ENCODE assay signal across 8 mouse cellular contexts in genomic region chr4:141958188-141958587, GRCm38 (mm10). TPM values are rescaled to one million over a fixed set of nuclear protein-coding genes. Genes with fewer than 3 reads are reported as not detected.
A peak's percentile ranks its signal among the peaks of the same experiment; 100 is the strongest.
DNase-seq lines count a peak whose midpoint lies in the region; ATAC-seq and TF ChIP-seq lines count a peak whose summit lies in the region.

No protein-coding gene starts in this region.

- peak; percentile 78 for DNase-seq in 416B (ENCODE audit: low read depth)
- peak; percentile 33 for DNase-seq in adrenal gland, adult 8-10 months
- DNase-seq in embryonic facial prominence, embryonic 11.5 days (ENCODE audit: low spot score) = peak; percentile 91
- peak; percentile 63 to 83 for DNase-seq in heart, adult 2 months
- DNase-seq in kidney, adult 2 months = peak; percentile 68
- peak; percentile 41 to 75 for DNase-seq in spleen, postnatal 10 days (ENCODE audit: low spot score in 2 of 2)

- TF ChIP-seq POLR2A in heart, adult 2 months (IDR thresholded peaks at IDR 0.05; ENCODE audit: insufficient read depth, low read depth, low read length) = no peak
- no peak for TF ChIP-seq POLR2A in kidney, adult 2 months (IDR thresholded peaks at IDR 0.05; ENCODE audit: low read depth, low read length)

- no peak overlapping the region for H3K27ac ChIP-seq in embryonic facial prominence, embryonic 11.5 days (replicated peaks; ENCODE audit: low read depth, low read length)
- H3K27ac ChIP-seq in heart, adult 2 months = peak overlapping the region; percentile 30; the same call in 1 of the 2 replicates
- no peak overlapping the region for H3K27ac ChIP-seq in kidney, adult 2 months (ENCODE audit: insufficient read depth, low read depth, low read length)
- no peak overlapping the region for H3K27ac ChIP-seq in limb, embryonic 15.5 days
- no peak overlapping the region for H3K27ac ChIP-seq in midbrain, embryonic 16.5 days (ENCODE audit: low read length)

- no peak overlapping the region for H3K4me3 ChIP-seq in embryonic facial prominence, embryonic 11.5 days (ENCODE audit: low read depth, low read length)
- H3K4me3 ChIP-seq in heart, adult 2 months = no peak overlapping the region
- H3K4me3 ChIP-seq in kidney, adult 2 months (ENCODE audit: insufficient read depth, low read depth, low read length) = no peak overlapping the region
- H3K4me3 ChIP-seq in limb, embryonic 15.5 days = no peak overlapping the region
- H3K4me3 ChIP-seq in midbrain, embryonic 16.5 days (ENCODE audit: low read depth, low read length) = no peak overlapping the region

- no peaks in the 10 kb centered on the region for H3K79me2 ChIP-seq in heart, adult 2 months (replicated peaks; ENCODE audit: control insufficient read depth, insufficient read depth, low read length)

- no peaks in the 10 kb centered on the region for H3K9me3 ChIP-seq in embryonic facial prominence, embryonic 11.5 days (replicated peaks; ENCODE audit: control insufficient read depth, low read length)
- 0 out of 2 replicates have a peak, but pooled peaks cover 5% of the 10 kb centered on the region for H3K9me3 ChIP-seq in limb, embryonic 15.5 days
- 0 out of 2 replicates have a peak, but pooled peaks cover 6% of the 10 kb centered on the region for H3K9me3 ChIP-seq in midbrain, embryonic 16.5 days (replicated peaks; ENCODE audit: control insufficient read depth, low read length, poor library complexity, severe bottlenecking)

- no peaks in the 10 kb centered on the region for H3K4me1 ChIP-seq in embryonic facial prominence, embryonic 11.5 days (ENCODE audit: control insufficient read depth, insufficient read depth, low read length)
- H3K4me1 ChIP-seq in heart, adult 2 months (ENCODE audit: control insufficient read depth, insufficient read depth, low read length) = peaks cover 6% of the 10 kb centered on the region; the same call in 1 of the 2 replicates
- H3K4me1 ChIP-seq in kidney, adult 2 months (ENCODE audit: control insufficient read depth, insufficient read depth, low read length) = no peaks in the 10 kb centered on the region
- H3K4me1 ChIP-seq in limb, embryonic 15.5 days = peaks cover 26% of the 10 kb centered on the region
- H3K4me1 ChIP-seq in midbrain, embryonic 16.5 days (ENCODE audit: control insufficient read depth, insufficient read depth, low read length) = peaks cover 4% of the 10 kb centered on the region; the same call in 1 of the 2 replicates

- 4% methylated on average over 9 of the region's 9 CpGs for whole genome bisulfite sequencing in embryonic facial prominence, embryonic 11.5 days
- WGBS in heart, adult 2 months = 7% methylated on average over 9 of the region's 9 CpGs
- WGBS in kidney, adult 2 months = 4% methylated on average over 9 of the region's 9 CpGs
- 6% methylated on average over 9 of the region's 9 CpGs for WGBS in limb, embryonic 15.5 days
- 6% methylated on average over 9 of the region's 9 CpGs for WGBS in midbrain, embryonic 16.5 days

- no peaks in the 10 kb centered on the region for H3K27me3 ChIP-seq in embryonic facial prominence, embryonic 11.5 days (ENCODE audit: control insufficient read depth, insufficient read depth, low read length)
- H3K27me3 ChIP-seq in heart, adult 2 months (ENCODE audit: control insufficient read depth, insufficient read depth, low read length) = no peaks in the 10 kb centered on the region
- no peaks in the 10 kb centered on the region for H3K27me3 ChIP-seq in kidney, adult 2 months (replicated peaks; ENCODE audit: control insufficient read depth, insufficient read depth, low read length)
- H3K27me3 ChIP-seq in limb, embryonic 15.5 days = no peaks in the 10 kb centered on the region
- no peaks in the 10 kb centered on the region for H3K27me3 ChIP-seq in midbrain, embryonic 16.5 days (ENCODE audit: control insufficient read depth, insufficient read depth, low read depth, low read length)

- no peaks in the 10 kb centered on the region for H3K36me3 ChIP-seq in embryonic facial prominence, embryonic 11.5 days (replicated peaks; ENCODE audit: control insufficient read depth, insufficient read depth, low read depth, low read length)
- H3K36me3 ChIP-seq in heart, adult 2 months (ENCODE audit: control insufficient read depth, insufficient read depth, low read length) = no peaks in the 10 kb centered on the region
- H3K36me3 ChIP-seq in kidney, adult 2 months (ENCODE audit: control insufficient read depth, insufficient read depth, low read length) = no peaks in the 10 kb centered on the region
- no peaks in the 10 kb centered on the region for H3K36me3 ChIP-seq in limb, embryonic 15.5 days
- 0 out of 2 replicates have a peak, but pooled peaks cover 2% of the 10 kb centered on the region for H3K36me3 ChIP-seq in midbrain, embryonic 16.5 days (ENCODE audit: control insufficient read depth, insufficient read depth, low read length)

- TF ChIP-seq EP300 in heart, adult 2 months (IDR thresholded peaks at IDR 0.05; ENCODE audit: insufficient read depth, low read depth, low read length) = peak; percentile 55; the same call in 1 of the 2 replicates

- intact Hi-C loops in heart, adult 2 months (cut with DNase I) = loop anchor here (1.0 to 5.0 kb wide), 2 partner anchors 86 to 101 kb away; partner anchors contain the start of gene Efhd2

- no peak overlapping the region for H3K9ac ChIP-seq in embryonic facial prominence, embryonic 11.5 days (replicated peaks; ENCODE audit: low read length)
- no peak overlapping the region for H3K9ac ChIP-seq in heart, adult 2 months (ENCODE audit: low read depth, low read length)
- no peak overlapping the region; the same call in 1 of the 2 replicates for H3K9ac ChIP-seq in limb, embryonic 15.5 days
- H3K9ac ChIP-seq in midbrain, embryonic 16.5 days (ENCODE audit: low read depth, low read length) = 0 out of 2 replicates have a peak overlapping the region, but pooled peaks have one; percentile 2

- peak; percentile 91 for TF ChIP-seq CTCF in heart, adult 2 months (IDR thresholded peaks at IDR 0.05)
- peak; percentile 84 for TF ChIP-seq CTCF in kidney, adult 2 months (conservative IDR thresholded peaks at IDR 0.05; ENCODE audit: insufficient read depth, insufficient read length, low read depth, low read length)

- 0 out of 2 replicates have a peak, but pooled peaks have one; percentile 27 for ATAC-seq in embryonic facial prominence, embryonic 11.5 days (replicated peaks; ENCODE audit: insufficient number of reproducible peaks, low FRiP score, low TSS enrichment, low read depth)
- 0 out of 2 replicates have a peak, but pooled peaks have one; percentile 28 for ATAC-seq in limb, embryonic 15.5 days (ENCODE audit: insufficient number of reproducible peaks, low FRiP score, low TSS enrichment, low read depth)
- peak; percentile 54 for ATAC-seq in midbrain, embryonic 16.5 days

- no peak overlapping the region for H3K4me2 ChIP-seq in embryonic facial prominence, embryonic 11.5 days (ENCODE audit: low read depth, low read length)
- peak overlapping the region; percentile 29 for H3K4me2 ChIP-seq in limb, embryonic 15.5 days
- peak overlapping the region; percentile 23; the same call in 1 of the 2 replicates for H3K4me2 ChIP-seq in midbrain, embryonic 16.5 days (ENCODE audit: low read length)

RNA-seq across cellular contexts. Expression of gene Fhad1, which starts 56.7 kb away (rescaled TPM):
- 1 to 10 TPM in 2 of 4 experiments, under 1 TPM in 2; 0.32 to 1.9 (median 1.1) TPM for total RNA-seq in adrenal gland, adult 8-10 months (2022)
- polyA plus RNA-seq in embryonic facial prominence, embryonic 11.5 days (2014; fragmentation: Nextera tagmentation; extraction: Ambion mirVana) = 0.68 and 0.94 TPM in 2 replicates
- total RNA-seq in heart, adult 2 months (2021) = under 1 TPM; 0.47 to 0.55 TPM
- polyA plus RNA-seq in heart, adult 2 months (2012; rRNA removed) = 0.47 and 0.53 TPM in 2 replicates
- polyA plus RNA-seq in kidney, adult 2 months (2012; rRNA removed) = 0.18 and 0.28 TPM in 2 replicates
- 3.9 and 5.5 TPM in 2 replicates for polyA plus RNA-seq in limb, embryonic 15.5 days (2015; fragmentation: Nextera tagmentation; extraction: Ambion mirVana)
- 4.6 and 5.3 TPM in 2 replicates for polyA plus RNA-seq in midbrain, embryonic 16.5 days (2015; fragmentation: Nextera tagmentation; extraction: Ambion mirVana)

Comparison
In these comparisons a context has a peak if more than half of its experiments do, and no peak if none do; other contexts are left out.
1. DNase-seq: peak in every context shown above with its lines; median percentile 91 in embryonic facial prominence, embryonic 11.5 days; 78 in 416B; 73 in heart, adult 2 months; 68 in kidney, adult 2 months; 58 in spleen, postnatal 10 days; 33 in adrenal gland, adult 8-10 months.